Mouse (Mus musculus): ENCODE results near the gene Ptger4.

Gene Ptger4

DNA sequence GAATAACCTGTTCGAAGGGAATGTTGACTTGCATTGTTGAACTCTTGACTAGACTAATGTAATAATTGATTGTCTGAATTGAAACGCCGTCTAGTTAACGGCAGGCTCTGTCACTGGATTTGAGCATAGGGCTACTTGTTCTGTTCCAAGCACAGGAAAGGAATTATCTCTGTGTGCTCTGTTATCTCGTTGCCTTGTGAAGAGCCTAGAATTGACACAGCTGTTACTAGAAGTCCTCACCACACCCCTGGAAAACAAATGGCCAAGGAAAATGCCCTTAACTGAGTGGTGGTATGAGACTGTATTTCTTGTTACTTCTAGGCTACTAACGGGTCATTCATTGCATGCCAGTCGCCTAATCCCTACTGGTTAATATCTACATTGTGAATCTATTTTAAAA, 5.9 kb downstream of the Ptger4 start:
- no peak for DNase-seq (ENCODE audit: low spot score)

DNA sequence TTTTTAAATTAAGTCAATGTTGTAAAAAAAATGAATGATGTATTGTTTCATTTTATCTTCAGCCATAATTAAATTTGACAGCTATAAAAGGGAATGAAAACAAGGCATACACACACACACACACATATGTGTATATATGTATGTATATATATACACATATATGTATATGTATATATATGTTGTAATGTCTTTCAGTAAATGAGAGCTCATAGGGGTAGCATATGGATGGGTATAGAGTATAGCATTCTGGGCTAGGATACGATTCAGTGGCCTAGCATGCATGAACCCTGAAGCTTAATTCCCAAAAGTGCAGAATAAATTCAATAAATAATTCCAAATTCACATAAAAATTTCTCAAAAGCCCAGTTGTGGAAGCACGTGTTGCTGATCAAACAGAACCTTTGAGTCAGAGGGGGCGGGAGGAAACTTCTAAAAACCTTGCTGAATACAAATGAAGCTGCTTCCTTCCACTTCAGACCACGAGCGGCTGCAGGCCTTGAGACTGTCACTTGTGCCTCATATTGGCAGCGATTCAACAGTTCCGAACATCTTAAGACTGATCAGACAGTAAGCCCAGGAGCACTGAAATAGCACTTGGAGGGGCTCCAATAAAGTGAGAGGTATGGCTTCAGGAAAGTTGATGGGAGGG, 6.9 kb downstream of the Ptger4 start:
- peak; percentile 75 for DNase-seq (ENCODE audit: low spot score)

DNA sequence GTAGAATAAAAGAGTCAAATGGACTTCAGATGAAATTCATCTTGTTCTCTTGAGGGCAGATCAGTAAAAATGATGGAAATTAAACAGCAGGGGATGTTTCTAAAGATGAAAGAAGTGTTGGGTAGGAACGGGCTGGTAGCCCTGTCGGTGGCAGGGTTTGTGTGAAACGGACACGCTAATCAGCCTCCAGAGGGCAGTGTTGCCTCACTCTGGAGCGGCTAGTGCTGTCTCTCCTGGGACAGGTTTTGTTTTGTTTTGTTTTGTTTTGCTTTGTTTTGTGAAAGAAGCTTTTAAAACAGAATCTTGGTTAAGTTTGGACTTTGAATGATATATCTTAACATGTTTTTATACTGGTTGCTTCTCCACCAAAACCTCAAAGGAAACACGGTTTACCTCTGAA, 7.4 kb downstream of the Ptger4 start:
- peak; percentile 85 for DNase-seq (ENCODE audit: low spot score)

DNA sequence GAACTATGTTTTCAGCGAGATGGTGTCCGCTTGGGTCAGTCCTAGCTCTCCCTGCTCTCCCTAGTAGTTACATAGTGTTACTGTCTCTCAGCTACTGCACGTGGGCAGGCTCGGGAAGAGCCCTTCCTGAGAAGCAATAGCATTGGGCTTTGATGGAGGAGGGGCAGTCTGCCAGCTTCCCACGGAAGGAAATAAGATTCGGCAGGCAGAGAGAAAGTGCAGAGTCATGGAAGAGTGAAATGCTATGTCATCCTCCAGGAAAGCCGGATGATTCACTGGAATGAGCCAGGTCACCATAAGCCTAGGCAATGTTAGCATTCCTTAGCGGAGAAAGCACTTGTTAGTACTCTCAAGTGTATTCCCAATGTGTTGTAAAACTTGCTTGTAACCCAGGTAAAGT, 8.5 kb downstream of the Ptger4 start:
- DNase-seq (ENCODE audit: low spot score): no peak

DNA sequence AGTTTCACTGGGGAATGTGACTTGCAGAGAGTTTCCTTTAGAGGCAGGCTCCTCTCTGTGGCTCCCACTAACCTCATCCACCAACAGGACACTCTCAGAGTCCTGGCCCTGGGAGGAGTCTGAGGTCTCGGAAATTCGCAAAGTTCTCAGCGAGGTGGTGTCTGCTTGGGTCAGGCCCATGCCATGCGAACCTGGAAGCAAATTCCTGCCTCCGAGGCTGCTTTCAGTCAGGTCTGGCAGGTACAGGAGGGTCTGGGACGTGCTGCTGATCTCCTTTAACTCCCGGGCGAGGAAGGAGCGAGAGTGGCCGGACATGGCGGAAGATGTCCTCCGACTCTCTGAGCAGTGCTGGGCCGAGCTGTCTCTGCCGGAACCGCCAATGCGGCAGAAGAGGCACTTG, 9.3 kb downstream of the Ptger4 start:
- DNase-seq (ENCODE audit: low spot score): no peak

DNA sequence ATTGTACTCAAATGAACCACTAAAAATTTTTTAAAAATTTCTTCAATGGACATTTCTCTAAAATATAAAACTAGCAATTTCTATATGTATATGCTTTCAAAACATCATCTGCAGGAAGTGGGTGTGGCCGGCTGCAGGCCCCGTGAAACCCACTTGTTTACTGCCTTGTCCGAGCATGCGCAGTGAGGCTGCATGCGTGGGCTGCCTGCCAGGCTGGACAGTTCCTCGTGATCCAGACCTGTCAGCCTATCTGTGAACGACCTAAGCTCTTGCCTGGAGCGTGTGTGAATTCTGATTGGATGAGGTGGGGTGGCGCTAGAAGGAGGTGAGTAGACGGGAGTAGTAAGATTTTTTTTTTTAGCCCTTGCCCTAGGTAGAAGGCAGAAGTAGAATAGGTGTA, 13.2 kb downstream of the Ptger4 start:
- peak; percentile 52 for DNase-seq (ENCODE audit: low spot score)

DNA sequence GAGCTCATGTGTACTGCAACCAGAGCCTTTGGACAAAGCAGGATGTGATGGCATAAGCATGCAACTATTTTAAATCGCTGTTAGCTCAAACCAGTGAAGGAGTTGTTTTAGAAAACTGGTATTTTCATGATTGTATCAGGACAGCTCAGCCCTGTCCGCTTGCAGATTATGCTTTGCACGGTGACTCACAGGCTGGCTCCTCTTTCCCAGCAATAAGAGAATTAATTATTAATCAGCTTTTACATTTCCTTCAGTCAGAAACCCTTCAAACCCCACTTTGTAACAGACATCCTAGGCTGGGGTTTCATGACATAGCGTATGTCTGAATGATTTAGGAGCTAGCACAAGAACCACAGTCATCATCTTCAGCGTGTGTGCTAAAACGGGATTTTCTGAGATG, 23.5 kb downstream of the Ptger4 start:
- no peak for DNase-seq (ENCODE audit: low spot score)

DNA sequence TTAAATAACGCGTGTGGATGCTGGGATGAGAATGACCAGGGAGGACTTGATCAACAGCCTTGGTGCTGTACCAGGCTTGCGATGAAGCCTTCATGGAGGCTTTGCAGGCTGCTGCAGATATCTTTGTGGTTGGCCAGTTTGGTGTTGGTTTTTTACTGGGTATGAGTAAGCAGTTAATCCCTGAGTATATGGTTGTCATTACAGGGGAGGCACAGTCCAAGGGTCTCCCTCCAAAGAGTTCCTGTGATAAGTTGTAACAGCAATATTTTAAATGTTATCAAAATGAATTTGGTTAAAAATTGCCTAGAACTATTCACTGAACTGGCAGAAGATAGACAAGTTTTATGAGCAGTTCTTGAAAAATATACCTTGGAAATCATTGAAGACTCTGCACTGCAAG, 34.9 kb downstream of the Ptger4 start:
- no peak for DNase-seq (ENCODE audit: low spot score)

DNA sequence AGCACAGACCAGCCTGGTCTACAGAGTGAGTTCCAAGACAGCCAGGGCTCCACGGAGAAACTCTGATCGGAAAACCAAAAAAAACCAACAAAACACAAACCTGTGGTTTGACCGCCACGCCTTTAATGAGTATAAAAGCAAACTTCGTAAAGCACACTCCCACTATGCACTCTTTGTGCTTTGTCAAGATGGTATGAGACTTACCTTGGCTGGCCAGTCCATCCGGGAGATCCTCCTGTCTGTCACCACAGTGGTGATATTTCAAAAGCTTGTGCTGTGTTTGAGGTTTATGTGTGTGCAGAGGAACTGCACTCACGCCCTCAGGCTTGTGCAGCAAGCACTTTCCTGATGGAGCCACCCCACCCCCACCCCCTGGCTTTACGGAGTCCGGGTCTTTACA, 38.8 kb downstream of the Ptger4 start:
- DNase-seq (ENCODE audit: low spot score): no peak

DNA sequence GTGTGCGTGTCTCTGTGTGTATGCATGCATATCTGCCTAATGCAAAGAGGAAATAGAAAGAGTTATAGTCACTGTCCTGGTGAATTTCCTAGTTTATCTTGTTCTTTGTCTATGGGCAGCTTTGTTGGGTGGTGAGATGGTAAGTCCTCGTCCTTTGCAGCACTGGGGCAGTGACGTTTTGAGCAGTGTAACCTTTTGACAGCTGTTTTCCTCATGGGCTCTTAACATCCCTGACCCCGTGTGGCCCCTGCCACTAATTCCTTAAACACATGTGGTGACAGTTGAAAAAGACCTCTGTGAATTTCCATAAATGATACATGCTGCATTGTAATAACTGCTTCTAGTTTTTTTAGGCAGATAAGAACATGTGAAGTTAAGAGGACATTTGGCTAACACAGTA, 47.3 kb downstream of the Ptger4 start:
- no peak for DNase-seq (ENCODE audit: low spot score)

DNA sequence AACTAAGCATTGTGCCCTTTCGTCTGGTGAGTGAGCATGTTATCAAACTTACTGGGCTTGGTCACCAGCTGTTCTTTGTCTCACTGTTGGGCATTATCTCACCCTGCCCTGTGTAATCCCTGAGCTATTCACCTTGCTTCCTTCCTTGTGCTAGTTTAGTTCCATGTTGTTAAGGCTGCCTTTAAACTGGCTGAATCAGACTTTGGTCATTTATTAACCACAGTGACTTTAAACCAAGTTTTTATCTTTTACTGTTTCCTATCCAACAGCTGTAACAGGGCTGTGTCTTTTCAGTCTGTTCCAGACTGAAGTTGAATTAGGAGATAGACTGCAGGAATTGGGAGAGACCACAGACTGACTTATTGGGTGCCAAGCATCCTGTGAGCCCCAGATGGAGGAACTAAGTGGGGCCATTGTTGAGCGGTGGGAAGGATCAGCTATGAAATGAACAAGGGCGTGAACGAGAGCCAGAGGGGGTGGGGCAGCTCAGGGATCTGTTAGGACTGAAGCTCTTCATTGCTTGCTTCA, 47.9 kb downstream of the Ptger4 start:
- no peak for DNase-seq (ENCODE audit: low spot score)

DNA sequence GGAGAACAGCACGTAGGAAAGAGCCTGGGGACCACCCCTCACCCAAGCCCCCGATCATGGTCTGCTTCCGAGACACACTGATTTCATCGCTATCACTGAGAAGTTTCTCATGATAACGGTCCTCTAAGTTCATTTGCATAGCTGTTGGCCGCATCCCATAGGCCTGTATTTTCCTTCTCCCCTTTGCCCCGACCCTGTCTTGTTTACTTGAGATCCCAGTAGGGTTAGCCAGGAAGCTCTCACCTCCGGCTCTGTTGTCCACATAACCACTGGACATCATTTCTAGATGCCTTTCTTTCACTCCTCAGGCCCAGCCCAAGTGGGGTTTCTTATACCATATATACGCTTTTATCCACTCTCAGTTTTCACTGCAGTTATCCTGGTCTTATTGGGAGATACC, 49.1 kb downstream of the Ptger4 start:
- no peak for DNase-seq (ENCODE audit: low spot score)

DNA sequence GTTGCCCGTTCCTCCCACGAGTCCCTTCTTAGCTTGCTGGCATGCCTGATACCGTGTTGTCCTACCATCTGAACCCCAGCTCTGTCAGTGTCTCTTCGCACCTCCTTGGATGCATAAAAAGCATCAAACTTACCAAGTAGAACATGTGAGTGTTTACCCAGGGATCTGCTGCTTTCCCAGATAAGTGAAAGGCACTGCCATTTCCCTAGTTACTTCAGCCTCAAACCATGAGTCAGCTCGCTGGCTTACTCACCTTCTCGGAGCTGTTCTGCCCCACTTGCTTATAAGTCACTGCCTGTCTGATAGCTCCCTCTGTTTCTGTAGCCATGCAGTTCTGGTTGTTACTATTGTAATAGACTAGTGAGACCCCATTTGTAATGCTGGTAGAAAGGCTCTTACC, 49.5 kb downstream of the Ptger4 start:
- no peak for DNase-seq (ENCODE audit: low spot score)

DNA sequence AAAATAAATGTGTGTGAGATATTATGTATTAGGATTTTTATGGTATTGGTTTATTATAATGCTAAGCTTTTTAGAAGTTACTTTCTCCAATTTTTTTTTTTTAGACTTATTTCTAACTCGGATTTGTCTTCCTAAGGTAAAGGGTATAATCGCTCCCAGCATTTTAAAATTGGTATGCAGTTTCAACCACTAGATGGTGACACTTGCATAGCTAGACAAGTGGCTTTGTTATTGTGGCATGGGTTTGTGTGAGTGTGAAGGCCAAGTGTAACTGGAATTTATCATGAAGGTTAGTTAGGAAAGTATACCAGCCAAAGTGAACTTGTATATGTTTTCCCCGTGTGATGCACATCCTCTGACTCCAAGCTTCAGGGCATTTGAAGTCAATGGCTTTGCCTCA, 50.2 kb downstream of the Ptger4 start:
- no peak for DNase-seq (ENCODE audit: low spot score)

DNA sequence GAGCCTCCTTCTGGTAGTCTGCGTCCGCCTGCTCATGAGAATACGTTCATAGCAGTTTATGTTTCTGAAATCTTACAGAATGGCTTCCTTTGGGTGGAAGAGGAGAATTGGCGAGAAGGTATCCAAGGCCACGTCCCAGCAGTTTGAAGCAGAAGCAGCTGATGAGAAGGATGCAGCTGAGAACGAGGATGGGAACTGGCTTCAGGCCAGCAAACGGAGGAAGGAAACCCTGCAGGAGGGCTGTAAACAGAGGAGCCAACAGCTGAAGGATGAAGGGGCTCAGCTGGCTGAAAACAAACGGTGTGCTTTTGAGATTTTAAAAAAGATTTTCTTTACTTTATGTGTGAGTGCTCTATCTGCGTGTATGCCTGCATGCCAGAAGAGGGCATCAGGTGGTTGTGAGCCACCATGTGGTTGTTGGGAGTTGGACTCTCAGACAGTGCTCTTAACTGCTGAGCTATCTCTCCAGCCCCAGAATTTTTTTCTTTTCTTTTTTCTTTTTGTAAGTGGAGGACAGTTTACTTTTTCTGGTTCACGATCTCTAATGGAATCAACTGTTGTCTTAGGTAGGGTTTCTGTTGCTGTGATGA, 54.4 kb downstream of the Ptger4 start:
- no peak for DNase-seq (ENCODE audit: low spot score)

DNA sequence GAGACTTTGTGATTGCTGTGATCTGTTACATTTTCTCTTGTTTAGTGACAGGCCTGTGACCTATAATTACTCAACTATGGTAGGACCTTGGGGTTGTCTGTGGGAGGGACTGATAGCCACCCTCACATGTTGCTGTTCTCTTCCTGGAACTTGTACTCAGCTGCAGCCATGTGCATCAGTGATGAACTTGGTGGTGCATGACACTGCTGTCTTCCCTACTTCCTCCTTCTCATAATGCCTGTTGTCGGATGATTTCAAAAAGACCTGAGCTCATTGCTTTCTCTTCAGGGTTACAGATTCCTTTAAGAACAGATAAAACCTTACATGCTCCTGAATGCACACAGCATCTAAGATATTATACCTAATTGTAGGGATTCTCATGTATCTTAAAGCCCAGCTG, 56.0 kb downstream of the Ptger4 start:
- DNase-seq (ENCODE audit: low spot score): no peak

DNA sequence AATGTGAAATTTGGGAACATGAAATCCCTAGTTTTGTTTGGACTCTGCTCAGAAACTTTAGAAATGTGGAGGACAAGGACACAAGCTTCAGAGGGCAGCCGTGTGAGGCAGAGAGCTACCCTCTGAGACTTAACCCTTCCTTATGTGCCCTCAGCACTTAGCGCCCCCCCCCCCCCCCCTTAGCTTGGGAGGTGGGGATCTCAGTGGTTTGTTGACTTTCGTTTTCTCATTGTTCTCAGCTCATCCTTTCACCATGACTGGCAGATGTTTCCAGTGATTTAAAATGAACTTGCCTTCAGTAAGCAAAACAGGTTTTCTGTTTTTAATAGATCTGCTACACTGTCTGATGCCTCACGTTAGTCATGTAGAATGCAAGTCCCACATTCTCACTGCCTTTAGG, 56.9 kb downstream of the Ptger4 start:
- DNase-seq (ENCODE audit: low spot score): no peak

DNA sequence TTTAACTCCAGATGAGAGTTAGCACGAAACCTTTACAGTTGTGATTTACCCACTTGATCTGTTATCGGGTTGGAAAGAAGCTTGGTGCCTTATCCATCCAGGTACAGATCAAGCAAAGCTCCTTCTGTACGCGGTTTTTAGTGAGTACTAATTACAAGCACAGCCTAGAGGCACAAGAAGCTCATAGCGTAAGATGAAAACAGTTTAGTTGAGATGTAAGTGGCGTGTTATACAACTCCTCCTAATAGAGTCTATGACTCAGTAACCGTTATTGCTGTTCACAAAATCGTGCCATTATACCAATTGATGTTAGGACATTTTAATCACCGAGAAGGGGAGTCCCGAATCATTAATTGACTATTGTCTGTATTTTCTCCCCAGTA, 57.7 kb downstream of the Ptger4 start:
- no peak for DNase-seq (ENCODE audit: low spot score)

DNA sequence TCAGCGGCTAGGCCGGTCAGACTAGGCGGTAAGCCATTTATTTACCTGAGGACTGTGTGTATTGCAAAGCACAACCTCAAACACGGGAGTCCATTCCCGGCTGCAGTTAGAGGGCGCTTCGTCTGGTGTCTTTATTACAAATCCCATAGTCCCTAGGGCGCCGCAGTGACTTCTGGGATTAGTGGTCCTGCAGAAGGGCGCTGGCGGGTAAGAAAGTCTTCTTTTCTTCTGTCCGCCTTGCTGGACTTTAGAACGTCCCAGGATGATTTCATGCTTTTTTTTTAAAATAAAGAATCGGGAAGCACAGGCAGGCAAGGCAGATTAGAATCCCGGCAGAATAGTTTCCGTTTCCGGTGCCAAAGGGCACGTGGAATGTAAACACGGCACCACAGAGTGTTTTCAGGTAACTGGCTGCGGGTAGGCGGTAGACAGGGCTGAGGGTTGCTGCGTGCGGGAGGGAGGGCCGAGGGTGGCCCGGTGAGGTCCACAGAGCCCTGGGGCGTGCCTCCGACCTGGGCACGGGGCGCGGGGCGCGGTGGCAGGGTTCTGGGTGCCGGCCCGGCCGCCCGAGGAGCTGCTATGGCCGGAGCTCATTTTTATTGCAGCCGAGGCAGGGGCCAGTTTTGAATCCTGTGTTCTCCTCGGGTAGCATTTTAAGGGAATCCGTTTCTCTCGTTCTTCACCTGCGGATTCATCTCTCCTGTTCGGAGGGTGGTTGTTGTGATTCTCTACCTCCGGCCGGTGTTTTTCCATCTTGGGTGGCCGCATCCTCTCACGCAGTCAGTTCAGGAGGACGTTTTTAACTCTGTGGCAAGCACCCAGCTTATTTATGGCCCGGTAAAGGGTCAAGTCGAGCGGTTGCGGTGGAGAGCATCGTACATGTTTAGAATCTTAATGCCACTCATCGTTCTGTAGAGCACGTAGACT, 58.4 kb downstream of the Ptger4 start, which contains the start of gene Ttc33:
Gene Ttc33 (plus strand): TSS at position 160 of the 927 bp plus-strand sequence.
- peak; percentile 58 for DNase-seq (ENCODE audit: low spot score)

DNA sequence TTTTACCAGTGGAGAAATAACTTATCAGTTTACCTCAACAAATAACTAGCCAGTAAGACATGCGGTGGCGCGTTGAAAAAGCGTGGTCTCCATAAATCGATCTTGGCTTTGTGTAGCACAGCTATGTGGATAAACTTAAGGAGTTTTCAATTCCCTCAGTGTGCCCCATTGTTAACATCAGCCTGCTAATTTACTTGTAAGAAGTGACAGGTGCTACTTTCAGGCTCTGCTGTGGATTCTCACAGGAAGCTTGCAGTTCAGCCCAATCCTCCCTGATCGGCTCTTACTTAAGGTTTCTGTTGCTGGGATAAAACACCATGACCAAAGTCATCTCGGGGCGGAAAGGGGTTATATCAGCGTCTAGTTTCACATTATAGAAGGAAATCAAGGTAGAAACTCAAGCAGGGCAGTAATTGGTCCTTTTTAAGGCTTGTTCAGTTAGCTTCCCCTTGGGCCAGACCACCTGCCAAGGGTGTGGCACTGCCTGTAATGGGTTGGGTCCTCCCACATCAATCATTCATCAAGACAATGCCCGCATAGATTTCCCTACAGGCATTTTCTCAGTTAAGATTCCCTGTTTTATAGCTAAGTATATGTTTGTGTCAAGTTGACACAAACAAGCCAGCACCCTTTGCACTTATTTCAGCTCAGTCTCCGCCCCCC, 59.2 kb downstream of the Ptger4 start:
- no peak for DNase-seq (ENCODE audit: low spot score)

DNA sequence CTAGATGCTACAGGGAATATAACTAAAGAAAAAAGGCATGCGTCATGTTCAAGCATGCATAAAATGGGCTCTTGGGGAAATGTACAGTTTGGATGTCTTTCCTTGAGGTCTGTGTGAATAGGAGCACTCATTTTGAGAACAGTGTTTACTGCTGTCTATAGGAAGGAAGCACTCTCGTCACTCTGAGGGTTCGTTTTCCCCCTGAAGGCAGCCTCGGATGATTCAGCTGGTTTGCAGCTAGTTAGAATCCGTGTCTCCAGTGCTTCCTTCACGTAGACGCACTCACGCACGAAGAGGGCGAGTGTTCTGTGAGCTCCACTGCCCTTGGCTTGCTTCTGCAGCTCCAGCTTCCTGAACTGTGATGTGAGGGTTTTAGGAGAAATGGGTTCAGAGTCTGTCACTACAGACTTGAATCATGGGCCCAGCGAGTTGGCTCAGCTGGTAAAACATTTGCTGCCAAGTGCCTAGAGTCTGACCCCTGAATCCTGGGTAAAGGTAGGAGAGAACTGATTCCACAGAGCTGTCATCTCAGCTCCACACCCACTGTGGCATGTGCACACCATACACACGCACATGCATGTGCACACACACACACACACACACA, 70.7 kb downstream of the Ptger4 start:
- no peak for DNase-seq (ENCODE audit: low spot score)
